Mouse (Mus musculus) ovary, adult 10 weeks (tissue): Measurements from ENCODE around the gene Zfp113. TPM values are rescaled to one million over a fixed set of nuclear protein-coding genes. Genes with fewer than 3 reads are reported as not detected.

Experiments used
- polyA plus RNA-seq: library from polyadenylated mRNA; stranded (reverse); fragments of 350-450 nt; fragmentation: Illumina TruSeq; extraction: RNeasy Lipid Tissue Mini Kit (QIAGEN cat#74804); gene quantifications from one replicate; pipeline ENCODE4 v1.2.3, GENCODE M21; 2014

Zfp113 gene
- polyA plus RNA-seq: 36.9 TPM

GRCm38 (mm10) chr5:138155443-138155976 lies at the start of gene Zfp113:
Zfp113 (minus strand) TSS chr5:138155744.

DNA sequence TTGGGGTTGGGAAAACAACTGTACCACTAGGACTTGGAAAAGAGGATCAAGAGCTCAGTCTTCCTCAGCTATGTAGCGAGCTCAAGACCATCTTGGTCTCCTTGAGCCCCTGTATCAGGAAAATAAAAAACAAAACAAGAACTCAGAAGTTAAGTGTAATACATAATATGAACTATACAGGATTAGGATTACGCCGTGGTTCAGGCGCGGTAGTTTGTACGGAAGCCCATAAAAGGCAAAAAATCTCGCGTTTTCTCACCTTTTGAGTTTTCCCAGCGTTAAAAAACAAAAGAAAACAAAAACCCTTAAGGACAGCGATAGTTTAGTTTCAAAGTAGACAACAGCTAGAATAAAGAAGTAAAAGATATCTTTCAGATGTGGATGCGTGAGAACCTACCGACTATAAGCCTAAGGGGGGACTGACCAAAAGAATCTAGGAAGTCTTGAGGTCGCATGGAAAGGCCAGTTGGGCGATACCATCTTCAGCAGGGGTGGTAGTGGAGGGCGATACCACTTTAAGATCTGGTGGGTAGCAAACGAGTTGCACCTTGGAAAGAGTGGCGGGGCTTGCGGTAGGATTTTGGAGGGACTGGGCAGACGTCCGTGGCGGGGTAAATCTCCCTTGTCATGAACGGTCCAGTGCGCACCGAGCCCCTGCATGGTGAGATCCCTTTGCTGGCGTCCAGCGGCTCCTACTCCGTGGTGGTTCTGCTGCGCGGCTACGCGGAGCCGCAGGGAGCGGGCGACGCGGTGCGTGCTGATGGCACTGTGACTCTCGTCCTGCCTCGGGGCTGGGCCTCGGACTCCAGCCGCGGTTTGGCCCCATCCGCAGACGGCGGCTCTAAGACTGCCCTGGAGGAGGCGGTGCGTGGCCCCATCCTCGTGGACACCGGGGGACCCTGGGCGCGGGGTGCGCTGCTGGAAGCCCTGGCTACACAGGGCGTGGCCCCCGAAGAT lies 38.5 kb upstream of the Zfp113 start, which contains the start of gene Mblac1:
Mblac1 (plus strand) TSS at position 544 of the 957 bp plus-strand sequence.

GRCm38 (mm10) chr5:138186950-138187638 lies 31.6 kb upstream of the Zfp113 start, which contains the start of the genes Taf6 and Cnpy4:
Taf6 (minus strand) TSS chr5:138187451.
Cnpy4 (plus strand) TSS chr5:138187485.

DNA sequence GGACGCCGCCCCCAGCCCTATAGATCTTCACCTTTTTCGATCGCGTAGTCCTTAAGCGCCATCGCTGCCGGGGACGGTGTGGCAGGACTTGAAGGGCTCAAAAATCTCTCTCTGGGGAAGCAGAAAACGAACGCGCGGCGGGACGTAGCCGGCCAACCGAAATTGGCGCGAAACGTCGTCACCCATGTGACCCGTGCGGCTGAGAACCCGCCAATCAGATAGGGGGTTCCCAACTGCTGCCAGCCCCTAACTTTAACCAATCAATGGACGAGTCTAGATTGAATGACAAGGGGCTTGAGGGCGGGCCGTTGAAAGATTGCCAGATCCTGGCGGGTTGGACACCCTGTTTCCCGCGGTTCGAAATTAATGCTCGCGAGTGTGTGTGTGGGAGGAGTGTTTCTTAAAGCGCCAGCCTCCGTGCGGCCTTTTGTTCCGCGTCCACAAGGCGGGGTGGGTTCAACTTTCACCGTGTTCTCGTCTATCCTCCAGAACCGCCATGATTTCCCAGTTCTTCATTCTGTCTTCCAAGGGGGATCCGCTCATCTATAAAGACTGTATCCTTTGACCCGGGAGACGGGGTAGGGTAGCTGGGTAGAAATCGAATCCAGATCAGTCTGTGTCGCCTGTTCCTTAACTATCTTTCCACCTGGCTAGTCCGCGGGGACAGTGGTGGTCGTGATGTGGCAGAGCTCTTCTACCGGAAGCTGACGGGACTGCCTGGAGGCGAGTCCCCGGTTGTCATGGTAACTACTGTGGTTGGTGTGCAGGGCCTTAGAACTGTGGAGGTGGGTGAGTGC lies 16.3 kb upstream of the Zfp113 start, which contains the start of the genes Ap4m1 and Mcm7:
Ap4m1 (plus strand) TSS at position 308 of the 797 bp plus-strand sequence.
Mcm7 (minus strand) TSS at position 728 of the 797 bp plus-strand sequence.

DNA sequence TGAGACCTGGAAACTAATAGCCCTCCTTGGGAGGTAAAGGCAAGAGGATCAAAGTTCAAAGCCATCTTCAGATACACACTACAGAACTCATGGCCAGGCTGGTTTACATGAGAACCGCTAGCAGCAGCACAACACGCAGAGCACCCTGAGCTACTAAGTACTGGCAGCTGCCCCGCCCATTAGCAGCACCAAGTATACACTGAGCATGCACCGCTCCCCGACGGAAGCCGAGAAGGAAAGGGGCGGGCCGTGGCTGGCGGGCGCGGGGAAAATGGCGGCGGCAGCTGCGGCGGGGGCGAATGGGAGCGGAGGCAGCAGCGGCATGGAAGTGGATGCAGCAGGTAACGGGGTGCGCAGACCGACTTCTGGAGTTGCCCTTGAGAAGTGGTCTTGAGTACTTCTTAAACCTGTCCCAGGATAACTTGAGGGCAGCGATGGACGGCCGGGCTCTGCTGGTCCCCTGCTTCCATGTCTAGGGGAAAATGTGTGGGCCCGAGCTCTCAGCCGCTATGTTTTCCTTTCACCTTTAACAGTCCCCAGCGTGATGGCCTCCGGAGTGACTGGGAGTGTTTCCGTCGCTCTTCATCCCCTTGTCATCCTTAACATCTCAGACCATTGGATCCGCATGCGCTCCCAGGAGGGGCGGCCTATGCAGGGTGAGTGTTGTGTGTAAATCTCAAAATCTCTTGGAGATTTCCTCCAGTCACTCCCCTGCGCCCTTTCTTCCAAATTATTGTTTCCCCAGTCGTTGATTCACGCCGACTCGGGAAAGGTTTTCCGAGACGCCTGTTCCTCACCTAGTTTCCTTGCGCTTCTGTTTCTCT lies 5.5 kb upstream of the Zfp113 start, which contains the start of gene Cops6:
Cops6 (plus strand) TSS at position 230 of the 824 bp plus-strand sequence.

DNA sequence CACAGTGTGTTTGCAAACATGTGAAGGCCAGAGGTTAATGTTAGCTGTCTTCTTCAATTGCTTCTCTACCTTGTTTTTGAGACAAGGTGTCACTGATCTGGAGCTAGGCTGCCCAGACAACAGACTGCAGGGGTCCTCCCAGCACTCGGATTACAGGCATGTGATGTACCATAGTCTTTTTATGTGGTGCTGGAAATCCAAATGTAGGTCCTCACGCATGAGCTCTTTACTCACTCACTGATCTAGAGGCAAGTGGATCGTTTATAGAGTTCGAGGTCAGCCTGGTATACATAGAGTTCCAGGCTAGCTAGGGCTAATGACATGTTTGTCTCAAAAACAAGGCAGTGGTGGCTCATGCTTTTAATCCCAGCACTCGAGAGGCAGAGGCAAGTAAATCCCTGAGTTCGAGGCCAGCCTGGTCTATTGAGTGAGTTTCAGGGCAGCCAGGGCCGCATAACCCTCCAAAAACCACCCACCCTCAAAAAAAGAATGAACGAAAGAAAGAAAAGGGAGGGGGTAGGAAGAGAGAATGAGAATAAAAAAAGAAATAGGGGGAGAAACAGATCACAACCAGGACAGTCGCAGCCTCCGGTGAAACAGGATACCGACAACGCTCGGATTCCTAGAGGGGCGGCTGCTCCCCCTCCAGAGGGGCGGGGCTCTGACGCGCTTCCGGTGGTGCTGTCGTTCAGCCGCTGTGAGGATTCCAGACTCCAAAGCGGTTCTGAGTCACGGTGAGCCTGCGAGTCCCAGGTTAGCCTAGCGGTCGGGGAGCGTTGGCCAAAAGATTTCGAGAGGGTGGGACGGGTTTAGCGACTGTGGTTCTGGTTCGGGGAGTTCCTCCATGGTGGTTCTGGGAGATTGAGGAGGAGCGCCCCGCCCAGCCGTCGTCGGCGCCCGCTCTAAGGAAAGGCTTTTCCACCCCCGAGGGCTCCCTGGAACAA lies 39.0 kb downstream of the Zfp113 start, which contains the start of gene Zscan21:
Zscan21 (plus strand) TSS at position 649 of the 944 bp plus-strand sequence.

Other genes with a start within 250 kb of the Zfp113 start
- gene Cyp3a13, start 234.1 kb downstream of the Zfp113 start, polyA plus RNA-seq: not detected
- 6.4 TPM for gene Gjc3, start 192.6 kb downstream of the Zfp113 start, polyA plus RNA-seq
- gene Azgp1, start 174.2 kb downstream of the Zfp113 start, polyA plus RNA-seq: not detected
- gene Smok3a, start 134.5 kb downstream of the Zfp113 start, polyA plus RNA-seq: not detected
- not detected for gene Smok3b, start 134.3 kb downstream of the Zfp113 start, polyA plus RNA-seq
- not detected for gene Smok3c, start 102.5 kb downstream of the Zfp113 start, polyA plus RNA-seq
- 67.3 TPM for gene Zkscan1, start 70.7 kb downstream of the Zfp113 start, polyA plus RNA-seq
- gene Zscan21, start 38.8 kb downstream of the Zfp113 start, polyA plus RNA-seq: 20.4 TPM
- 66.2 TPM for gene Cops6, start 5.3 kb upstream of the Zfp113 start, polyA plus RNA-seq
- 4.1 TPM for gene Ap4m1, start 16.3 kb upstream of the Zfp113 start, polyA plus RNA-seq
- gene Mcm7, start 16.7 kb upstream of the Zfp113 start, polyA plus RNA-seq: 28.4 TPM
- gene Taf6, start 31.7 kb upstream of the Zfp113 start, polyA plus RNA-seq: 3.8 TPM
- 35.7 TPM for gene Cnpy4, start 31.7 kb upstream of the Zfp113 start, polyA plus RNA-seq
- 0.48 TPM for gene Mblac1, start 38.6 kb upstream of the Zfp113 start, polyA plus RNA-seq
- 0.54 TPM for gene Nxpe5, start 70.2 kb upstream of the Zfp113 start, polyA plus RNA-seq
- gene Lamtor4, start 99.7 kb upstream of the Zfp113 start, polyA plus RNA-seq: not detected
- gene BC037034, start 108.3 kb upstream of the Zfp113 start, polyA plus RNA-seq: 0.51 TPM
- 0.54 TPM for gene Gal3st4, start 117.1 kb upstream of the Zfp113 start, polyA plus RNA-seq
- not detected for gene Gm43720, start 124.2 kb upstream of the Zfp113 start, polyA plus RNA-seq
- gene Gpc2, start 124.3 kb upstream of the Zfp113 start, polyA plus RNA-seq: 1.1 TPM
- 0.68 TPM for gene Stag3, start 124.5 kb upstream of the Zfp113 start, polyA plus RNA-seq
- gene Pvrig, start 186.2 kb upstream of the Zfp113 start, polyA plus RNA-seq: not detected